Mouse (Mus musculus) intestine, postnatal 0 days (tissue): ENCODE results near the gene Mef2d. TPM values are rescaled to one million over a fixed set of nuclear protein-coding genes. Genes with fewer than 3 reads are reported as not detected.
A peak's percentile ranks its signal among the peaks of the same experiment; 100 is the strongest.

ENCODE experiments used
- ATAC-seq: fragments of 200-750 bp; cut with Nextera tagmentation; 2 replicates; pipeline ENCODE4 v1.8.0; 2017; ENCODE audit warnings: mild to moderate bottlenecking, moderate TSS enrichment, moderate library complexity
- H3K27ac ChIP-seq: fragments of 300-500 bp; sonication (generic); 2 replicates; pipeline ENCODE4 v1.5.1; 2014; ENCODE audit warnings: mild to moderate bottlenecking, low read depth, low read length, moderate library complexity
- H3K27me3 ChIP-seq: fragments of 300-500 bp; sonication (generic); replicated peaks from 2 replicates; pipeline ENCODE4 v1.6.1; 2014; ENCODE audit warnings: low read length, mixed read lengths; ENCODE audit not compliant: control insufficient read depth, insufficient read depth
- H3K36me3 ChIP-seq: fragments of 300-500 bp; sonication (generic); 2 replicates; pipeline ENCODE4 v1.6.1; 2014; ENCODE audit warnings: mild to moderate bottlenecking, moderate library complexity; ENCODE audit not compliant: control insufficient read depth, insufficient read depth
- H3K4me1 ChIP-seq: fragments of 300-500 bp; sonication (generic); replicated peaks from 2 replicates; pipeline ENCODE4 v1.6.1; 2014; ENCODE audit warnings: antibody characterized with exemption, low read length, mixed read lengths; ENCODE audit not compliant: control insufficient read depth, insufficient read depth
- H3K4me2 ChIP-seq: fragments of 300-500 bp; sonication (generic); replicated peaks from 2 replicates; pipeline ENCODE4 v1.6.1; 2014; ENCODE audit warnings: low read depth, mild to moderate bottlenecking, moderate library complexity
- H3K4me3 ChIP-seq: fragments of 300-500 bp; sonication (generic); 2 replicates; pipeline ENCODE4 v1.5.1; 2014; ENCODE audit warnings: low read depth, low read length
- H3K9ac ChIP-seq: fragments of 300-500 bp; sonication (generic); 2 replicates; pipeline ENCODE4 v1.6.1; 2014; ENCODE audit warnings: mild to moderate bottlenecking, low read depth, low read length
- H3K9me3 ChIP-seq: fragments of 300-500 bp; sonication (generic); 2 replicates; pipeline ENCODE4 v1.6.1; 2016; ENCODE audit warnings: mixed run types; ENCODE audit not compliant: control insufficient read depth
- CTCF ChIP-seq: sonication (generic); IDR thresholded peaks from 2 replicates; pipeline ENCODE4 v1.5.1; 2016; ENCODE audit warnings: low read depth, mild to moderate bottlenecking, control low read depth, antibody characterized with exemption, moderate library complexity
- WGBS: fragments of 180-500 bp; shearing (Covaris S2); extraction: QIAGEN DNeasy Blood & Tissue Kit; methylation state at CpG from one replicate; pipeline ENCODE4 v1.1.7; 2014; 5-methylcytosine and 5-hydroxymethylcytosine counted together
- polyA plus RNA-seq: library from polyadenylated mRNA; unstranded; fragments of >200 nt; fragmentation: Nextera tagmentation; extraction: Ambion mirVana; gene quantifications from 2 replicates; pipeline ENCODE4 v1.2.1, GENCODE M21; 2015

Mef2d gene
- polyA plus RNA-seq, 1 experiment from 2014 or later: 16.2 TPM

GRCm38 (mm10) chr3:88157771-88158597, 15.8 kb downstream of the Mef2d start:
- Histone ChIP-seq H3K4me2 (no peak overlapping the region), H3K36me3 (peaks cover 76% of the 10 kb centered on the region)
- no peak for ATAC-seq

GRCm38 (mm10) chr3:88158991-88159390, 16.8 kb downstream of the Mef2d start:
- no peak for ATAC-seq
- H3K9ac ChIP-seq: no peak overlapping the region
- TF ChIP-seq CTCF: no peak
- H3K4me3 ChIP-seq: no peak overlapping the region
- no peaks in the 10 kb centered on the region for H3K9me3 ChIP-seq
- H3K27me3 ChIP-seq: no peaks in the 10 kb centered on the region
- 87% methylated on average over 6 of the region's 6 CpGs for WGBS
- no peaks in the 10 kb centered on the region for H3K4me1 ChIP-seq
- no peak overlapping the region for H3K27ac ChIP-seq
- no peak overlapping the region for H3K4me2 ChIP-seq
- H3K36me3 ChIP-seq: peaks cover 85% of the 10 kb centered on the region

More at GRCm38 (mm10) chr3:88157771-88158597, 15.8 kb downstream of the Mef2d start:
- 34% methylated on average over 23 of the region's 23 CpGs for WGBS
- Histone ChIP-seq H3K4me3 (no peak overlapping the region), H3K27ac (no peak overlapping the region), H3K9ac (no peak overlapping the region), H3K4me1 (no peaks in the 10 kb centered on the region), H3K9me3 (no peaks in the 10 kb centered on the region), H3K27me3 (no peaks in the 10 kb centered on the region)
- TF ChIP-seq CTCF: peak; percentile 80

- H3K9ac ChIP-seq: no peak overlapping the region
- H3K4me3 ChIP-seq: no peak overlapping the region
- 82% methylated on average over 6 of the region's 6 CpGs for WGBS
- TF ChIP-seq CTCF: no peak
- H3K36me3 ChIP-seq: peaks cover 92% of the 10 kb centered on the region
- H3K4me2 ChIP-seq: no peak overlapping the region
- H3K27me3 ChIP-seq: no peaks in the 10 kb centered on the region
- H3K9me3 ChIP-seq: no peaks in the 10 kb centered on the region
- no peak for ATAC-seq
- H3K4me1 ChIP-seq: no peaks in the 10 kb centered on the region
- no peak overlapping the region for H3K27ac ChIP-seq
Observed at GRCm38 (mm10) chr3:88160856-88161255, 18.7 kb downstream of the Mef2d start.

GRCm38 (mm10) chr3:88162259-88162658, 20.1 kb downstream of the Mef2d start:
- no peak for ATAC-seq
- Histone ChIP-seq H3K27me3 (no peaks in the 10 kb centered on the region), H3K4me3 (no peak overlapping the region), H3K4me2 (no peak overlapping the region), H3K9ac (no peak overlapping the region), H3K36me3 (peaks cover 89% of the 10 kb centered on the region), H3K27ac (no peak overlapping the region), H3K9me3 (no peaks in the 10 kb centered on the region), H3K4me1 (no peaks in the 10 kb centered on the region)
- TF ChIP-seq CTCF: no peak
- 67% methylated on average over 8 of the region's 8 CpGs for WGBS

- TF ChIP-seq CTCF: no peak
- Histone ChIP-seq H3K4me1 (no peaks in the 10 kb centered on the region), H3K9ac (no peak overlapping the region), H3K27me3 (no peaks in the 10 kb centered on the region), H3K4me2 (no peak overlapping the region), H3K27ac (no peak overlapping the region), H3K36me3 (peaks cover 91% of the 10 kb centered on the region), H3K4me3 (no peak overlapping the region), H3K9me3 (no peaks in the 10 kb centered on the region)
- WGBS: 77% methylated on average over 4 of the region's 4 CpGs
- no peak for ATAC-seq
Observed at GRCm38 (mm10) chr3:88162811-88163210, 20.6 kb downstream of the Mef2d start.

- Histone ChIP-seq H3K4me3 (no peak overlapping the region), H3K36me3 (peaks cover 92% of the 10 kb centered on the region), H3K4me2 (no peak overlapping the region), H3K27me3 (no peaks in the 10 kb centered on the region), H3K9ac (no peak overlapping the region), H3K27ac (no peak overlapping the region), H3K9me3 (no peaks in the 10 kb centered on the region), H3K4me1 (no peaks in the 10 kb centered on the region)
- 89% methylated on average over 3 of the region's 3 CpGs for WGBS
- no peak for TF ChIP-seq CTCF
- no peak for ATAC-seq
Observed at GRCm38 (mm10) chr3:88163847-88164246, 21.7 kb downstream of the Mef2d start.
